Mouse (Mus musculus) G1E (cell line): ENCODE results near the gene Pgm2.

ENCODE experiments used
- CTCF ChIP-seq: IDR thresholded peaks from 2 replicates; pipeline ENCODE4 v1.5.1; 2012; ENCODE audit warnings: low read depth, low read length, inconsistent platforms, mixed read lengths
- GATA1 ChIP-seq: IDR thresholded peaks from 2 replicates; pipeline ENCODE4 v1.6.1; 2012; ENCODE audit warnings: borderline replicate concordance, low read length, inconsistent platforms, mixed read lengths
- POLR2AphosphoS5 ChIP-seq: IDR thresholded peaks from 2 replicates; pipeline ENCODE4 v1.6.1; 2012; ENCODE audit warnings: low read depth, low read length, inconsistent platforms; ENCODE audit not compliant: insufficient replicate concordance
- TAL1 ChIP-seq: conservative IDR thresholded peaks from 2 replicates; pipeline ENCODE4 v1.6.1; 2012; ENCODE audit warnings: low read depth, low read length, inconsistent platforms, mixed read lengths

- TF ChIP-seq CTCF (no peak), POLR2AphosphoS5 (no peak), GATA1 (no peak), TAL1 (no peak)
These were observed 31.1 kb upstream of the Pgm2 start for GRCm38 (mm10) chr5:64061643-64062042.
